ENCODE assay signal across 8 mouse cellular contexts in genomic region chr12:80758559-80759386, GRCm38 (mm10). TPM values are rescaled to one million over a fixed set of nuclear protein-coding genes. Genes with fewer than 3 reads are reported as not detected.
A peak's percentile ranks its signal among the peaks of the same experiment; 100 is the strongest.
DNase-seq lines count a peak whose midpoint lies in the region; ATAC-seq and TF ChIP-seq lines count a peak whose summit lies in the region.

No protein-coding gene starts in this region.

- no peaks in the 10 kb centered on the region for H3K4me1 ChIP-seq in kidney, adult 2 months (ENCODE audit: control insufficient read depth, insufficient read depth, low read length)
- no peaks in the 10 kb centered on the region for H3K4me1 ChIP-seq in G1E (ENCODE audit: insufficient read depth, low read depth, low read length)
- peaks cover 31% of the 10 kb centered on the region for H3K4me1 ChIP-seq in embryonic facial prominence, embryonic 13.5 days
- peaks cover 12% of the 10 kb centered on the region for H3K4me1 ChIP-seq in hindbrain, embryonic 11.5 days (replicated peaks; ENCODE audit: control insufficient read depth, insufficient read depth, low read length)
- peaks cover 20% of the 10 kb centered on the region for H3K4me1 ChIP-seq in liver, postnatal 0 days (ENCODE audit: insufficient read depth)
- H3K4me1 ChIP-seq in testis, adult 2 months (ENCODE audit: control insufficient read depth, insufficient read depth, low read length) = peaks cover 20% of the 10 kb centered on the region

- no peak for ATAC-seq in G1E (ENCODE audit: extremely low read depth, insufficient number of reproducible peaks, low FRiP score, poor library complexity, severe bottlenecking)
- ATAC-seq in embryonic facial prominence, embryonic 13.5 days (ENCODE audit: insufficient number of reproducible peaks, insufficient read depth, low FRiP score, low TSS enrichment, low read depth) = no peak
- no peak for ATAC-seq in hindbrain, embryonic 11.5 days (ENCODE audit: low FRiP score)
- ATAC-seq in liver, postnatal 0 days = no peak

- WGBS in kidney, adult 2 months = 2% methylated on average over 92 of the region's 92 CpGs
- WGBS in embryonic facial prominence, embryonic 13.5 days = 8% methylated on average over 92 of the region's 92 CpGs
- 16% methylated on average over 77 of the region's 92 CpGs for WGBS in hindbrain, embryonic 11.5 days
- 2% methylated on average over 90 of the region's 92 CpGs for WGBS in liver, postnatal 0 days (ENCODE audit: insufficient replicate concordance)

- H3K9me3 ChIP-seq in G1E (replicated peaks) = peaks cover 33% of the 10 kb centered on the region
- no peaks in the 10 kb centered on the region for H3K9me3 ChIP-seq in embryonic facial prominence, embryonic 13.5 days
- peaks cover 25% of the 10 kb centered on the region for H3K9me3 ChIP-seq in hindbrain, embryonic 11.5 days (ENCODE audit: control insufficient read depth, low read length)
- H3K9me3 ChIP-seq in liver, postnatal 0 days (ENCODE audit: low read length) = no peaks in the 10 kb centered on the region

- TF ChIP-seq POLR2A in kidney, adult 2 months (IDR thresholded peaks at IDR 0.05; ENCODE audit: low read depth, low read length) = no peak
- TF ChIP-seq POLR2A in testis, adult 2 months (IDR thresholded peaks at IDR 0.05; ENCODE audit: control insufficient read depth, low read depth, low read length) = no peak

- H3K4me2 ChIP-seq in embryonic facial prominence, embryonic 13.5 days = peak overlapping the region; percentile 88
- H3K4me2 ChIP-seq in hindbrain, embryonic 11.5 days (replicated peaks; ENCODE audit: low read depth, low read length) = peak overlapping the region; percentile 80
- peak overlapping the region; percentile 70 for H3K4me2 ChIP-seq in liver, postnatal 0 days (ENCODE audit: low read depth, low read length)

- no peak for TF ChIP-seq CTCF in kidney, adult 2 months (conservative IDR thresholded peaks at IDR 0.05; ENCODE audit: insufficient read depth, insufficient read length, low read depth, low read length)
- TF ChIP-seq CTCF in G1E (IDR thresholded peaks at IDR 0.05; ENCODE audit: low read depth, low read length) = no peak
- no peak for TF ChIP-seq CTCF in liver, postnatal 0 days (IDR thresholded peaks at IDR 0.05; ENCODE audit: low read depth)
- no peak for TF ChIP-seq CTCF in testis, adult 2 months (IDR thresholded peaks at IDR 0.05; ENCODE audit: control insufficient read depth, insufficient read depth, insufficient replicate concordance, low read depth, low read length)

- DNase-seq in kidney, adult 2 months = peak; percentile 13
- no peak for DNase-seq in kidney, adult 18-20 months
- DNase-seq in G1E (ENCODE audit: low spot score) = no peak
- DNase-seq in hindbrain, embryonic 11.5 days (ENCODE audit: low spot score) = peak; percentile 61
- peak; percentile 31 for DNase-seq in liver, postnatal 0 days
- DNase-seq in right cerebral cortex, adult 18-20 months = no peak

- H3K9ac ChIP-seq in embryonic facial prominence, embryonic 13.5 days = peak overlapping the region; percentile 67
- H3K9ac ChIP-seq in hindbrain, embryonic 11.5 days (ENCODE audit: low read depth, low read length) = peak overlapping the region; percentile 97
- no peak overlapping the region for H3K9ac ChIP-seq in liver, postnatal 0 days (replicated peaks)

- TF ChIP-seq EP300 in liver, postnatal 0 days (IDR thresholded peaks at IDR 0.05; ENCODE audit: low read depth) = no peak

- H3K27me3 ChIP-seq in kidney, adult 2 months (replicated peaks; ENCODE audit: control insufficient read depth, insufficient read depth, low read length) = peaks cover 6% of the 10 kb centered on the region; the same call in 1 of the 2 replicates
- H3K27me3 ChIP-seq in G1E (ENCODE audit: insufficient read depth, low read length) = peaks cover 48% of the 10 kb centered on the region
- peaks cover 57% of the 10 kb centered on the region for H3K27me3 ChIP-seq in embryonic facial prominence, embryonic 13.5 days
- H3K27me3 ChIP-seq in hindbrain, embryonic 11.5 days (ENCODE audit: control insufficient read depth, insufficient read depth, low read length) = peaks cover 18% of the 10 kb centered on the region
- H3K27me3 ChIP-seq in liver, postnatal 0 days (ENCODE audit: insufficient read depth, low read length) = peaks cover 73% of the 10 kb centered on the region
- no peaks in the 10 kb centered on the region for H3K27me3 ChIP-seq in testis, adult 2 months (ENCODE audit: control insufficient read depth, insufficient read depth, low read length)

- H3K27ac ChIP-seq in kidney, adult 2 months (ENCODE audit: insufficient read depth, low read depth, low read length) = no peak overlapping the region
- H3K27ac ChIP-seq in embryonic facial prominence, embryonic 13.5 days = no peak overlapping the region
- peak overlapping the region; percentile 98 for H3K27ac ChIP-seq in hindbrain, embryonic 11.5 days (ENCODE audit: low read depth, low read length)
- H3K27ac ChIP-seq in liver, postnatal 0 days (ENCODE audit: low read depth) = no peak overlapping the region
- no peak overlapping the region for H3K27ac ChIP-seq in testis, adult 2 months (ENCODE audit: control insufficient read depth, insufficient read depth, low read depth, low read length)

- H3K36me3 ChIP-seq in kidney, adult 2 months (ENCODE audit: control insufficient read depth, insufficient read depth, low read length) = no peaks in the 10 kb centered on the region
- no peaks in the 10 kb centered on the region for H3K36me3 ChIP-seq in G1E (replicated peaks)
- H3K36me3 ChIP-seq in embryonic facial prominence, embryonic 13.5 days = no peaks in the 10 kb centered on the region
- H3K36me3 ChIP-seq in hindbrain, embryonic 11.5 days (ENCODE audit: control insufficient read depth, insufficient read depth, low read length) = peaks cover 38% of the 10 kb centered on the region
- no peaks in the 10 kb centered on the region for H3K36me3 ChIP-seq in liver, postnatal 0 days (replicated peaks; ENCODE audit: insufficient read depth, low read length)
- no peaks in the 10 kb centered on the region for H3K36me3 ChIP-seq in testis, adult 2 months (ENCODE audit: control insufficient read depth, insufficient read depth, low read length)

- peak overlapping the region; percentile 46; the same call in 1 of the 2 replicates for H3K4me3 ChIP-seq in kidney, adult 2 months (ENCODE audit: insufficient read depth, low read depth, low read length)
- H3K4me3 ChIP-seq in G1E (ENCODE audit: low read depth, low read length) = peak overlapping the region; percentile 15; the same call in 1 of the 2 replicates
- H3K4me3 ChIP-seq in embryonic facial prominence, embryonic 13.5 days = peak overlapping the region; percentile 61
- peak overlapping the region; percentile 68 for H3K4me3 ChIP-seq in hindbrain, embryonic 11.5 days (ENCODE audit: low read depth, low read length)
- peak overlapping the region; percentile 43 for H3K4me3 ChIP-seq in liver, postnatal 0 days (ENCODE audit: low read depth, low read length)
- peak overlapping the region; percentile 77 for H3K4me3 ChIP-seq in testis, adult 2 months (ENCODE audit: control insufficient read depth, low read depth, low read length)

RNA-seq across cellular contexts. Expression of gene Ccdc177, which starts 1.7 kb away (rescaled TPM):
- not detected in 2 replicates for polyA plus RNA-seq in kidney, adult 2 months (2012; rRNA removed)
- total RNA-seq in G1E (2014; fragmentation: Nextera tagmentation) (not detected in 2 replicates), G1E (2017) (0.06 and 0.11 TPM in 2 replicates)
- polyA plus RNA-seq in G1E (2012) = not detected in 2 replicates
- 0.25 and 0.42 TPM in 2 replicates for polyA plus RNA-seq in embryonic facial prominence, embryonic 13.5 days (2015; fragmentation: Nextera tagmentation; extraction: Ambion mirVana)
- 3.9 and 4.6 TPM in 2 replicates for polyA plus RNA-seq in hindbrain, embryonic 11.5 days (2014; fragmentation: Nextera tagmentation; extraction: Ambion mirVana)
- polyA plus RNA-seq in liver, postnatal 0 days (2015; fragmentation: Nextera tagmentation; extraction: Ambion mirVana) = not detected in 2 replicates
- polyA plus RNA-seq in testis, adult 2 months (2012; rRNA removed) = 0.05 TPM in 2 replicates

RNA-seq across cellular contexts. Expression of gene Susd6, which starts 31.5 kb away (rescaled TPM):
- 65.5 and 80.0 TPM in 2 replicates for polyA plus RNA-seq in kidney, adult 2 months (2012; rRNA removed)
- total RNA-seq in G1E (2014; fragmentation: Nextera tagmentation) = 123 and 135 TPM in 2 replicates
- 66.4 and 66.6 TPM in 2 replicates for total RNA-seq in G1E (2017)
- 24.0 and 29.6 TPM in 2 replicates for polyA plus RNA-seq in G1E (2012)
- 16.0 and 16.1 TPM in 2 replicates for polyA plus RNA-seq in embryonic facial prominence, embryonic 13.5 days (2015; fragmentation: Nextera tagmentation; extraction: Ambion mirVana)
- 17.7 and 18.2 TPM in 2 replicates for polyA plus RNA-seq in hindbrain, embryonic 11.5 days (2014; fragmentation: Nextera tagmentation; extraction: Ambion mirVana)
- 8.6 and 10.8 TPM in 2 replicates for polyA plus RNA-seq in liver, postnatal 0 days (2015; fragmentation: Nextera tagmentation; extraction: Ambion mirVana)
- polyA plus RNA-seq in testis, adult 2 months (2012; rRNA removed) = 46.0 and 48.2 TPM in 2 replicates

Comparison
In these comparisons a context has a peak if more than half of its experiments do, and no peak if none do; other contexts are left out.
1. DNase-seq: peak in kidney, adult 2 months (single experiment), hindbrain, embryonic 11.5 days (single experiment) and liver, postnatal 0 days (single experiment); none in kidney, adult 18-20 months (single experiment), G1E (single experiment) and right cerebral cortex, adult 18-20 months (single experiment).
2. H3K4me3 ChIP-seq: peak in every context shown above with its lines; median percentile 77 in testis, adult 2 months; 68 in hindbrain, embryonic 11.5 days; 61 in embryonic facial prominence, embryonic 13.5 days; 46 in kidney, adult 2 months; 43 in liver, postnatal 0 days; 15 in G1E.
3. Peak in every context shown above with its lines, with median percentiles within 50 percentile points of each other: H3K4me2 ChIP-seq.